Mouse (Mus musculus): ENCODE data around the gene Cnp. TPM values are rescaled to one million over a fixed set of nuclear protein-coding genes. Genes with fewer than 3 reads are reported as not detected.
"Not testable (repeated sequence)": the region's sequence is repeated elsewhere in the genome, so short reads cannot be mapped to it uniquely, and the experiment has no call there.

Cnp gene
- 14.2 and 15.1 TPM in 2 replicates for polyA plus RNA-seq (2015; fragmentation: Nextera tagmentation; extraction: Ambion mirVana)

DNA sequence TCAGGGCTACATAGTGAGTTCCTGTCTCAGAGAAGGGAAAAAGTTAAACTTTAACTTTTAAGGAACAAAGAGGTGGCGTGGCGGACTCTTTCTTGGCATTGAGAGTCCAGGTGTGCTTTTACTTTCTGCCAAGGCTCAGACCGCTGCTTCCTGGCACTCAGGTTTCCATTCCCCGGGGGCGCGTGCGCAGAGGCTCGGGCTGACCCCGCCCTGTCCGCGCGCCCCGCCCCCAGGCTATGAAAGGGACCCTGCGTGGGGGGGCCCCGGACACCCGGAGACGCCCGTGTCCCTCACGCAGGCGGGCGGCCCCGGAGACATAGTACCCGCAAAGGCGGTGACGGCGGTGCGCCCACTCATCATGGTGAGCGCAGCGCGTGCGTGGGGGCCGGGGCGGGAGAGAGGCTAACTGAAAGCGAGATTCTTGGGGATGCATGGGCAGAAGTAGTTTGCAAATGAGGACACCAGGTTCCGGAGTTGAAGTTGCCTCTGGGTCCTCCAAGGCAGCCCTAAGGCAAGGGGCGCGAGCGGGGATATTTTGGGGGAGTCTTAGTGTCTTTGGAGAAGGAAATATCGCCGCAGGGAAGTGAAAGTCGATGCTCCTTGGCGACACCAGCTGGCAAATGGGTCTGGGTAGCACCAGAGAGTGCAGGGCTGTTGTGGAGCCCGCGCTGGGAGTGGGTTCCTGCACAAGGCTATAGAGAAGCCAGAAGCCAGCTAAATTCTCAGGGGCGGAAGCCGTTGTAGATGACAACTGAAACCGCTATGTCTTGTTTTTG, at the start of gene Cnp:
TSS of gene Cnp (plus strand) at position 197 of the 776 bp plus-strand sequence.
- H3K9ac ChIP-seq: peak within 1 kb of the TSS; percentile 45
- no peaks in the 10 kb centered on the region for H3K9me3 ChIP-seq (replicated peaks)
- peak within 1 kb of the TSS; percentile 42; the same call in 1 of the 2 replicates for H3K27ac ChIP-seq (replicated peaks)
- peak within 1 kb of the TSS; percentile 80 for H3K4me2 ChIP-seq
- peaks cover 11% of the 10 kb centered on the region; the same call in 1 of the 2 replicates for H3K36me3 ChIP-seq (replicated peaks)
- peaks cover 34% of the 10 kb centered on the region for H3K4me1 ChIP-seq (replicated peaks)
- peak; percentile 57 for ATAC-seq (ENCODE audit: insufficient read depth)
- H3K4me3 ChIP-seq (replicated peaks): peak within 1 kb of the TSS; percentile 68
- peaks cover 16% of the 10 kb centered on the region for H3K27me3 ChIP-seq
- 1% methylated on average over 47 of the region's 47 CpGs for WGBS (ENCODE audit: insufficient replicate concordance)

DNA sequence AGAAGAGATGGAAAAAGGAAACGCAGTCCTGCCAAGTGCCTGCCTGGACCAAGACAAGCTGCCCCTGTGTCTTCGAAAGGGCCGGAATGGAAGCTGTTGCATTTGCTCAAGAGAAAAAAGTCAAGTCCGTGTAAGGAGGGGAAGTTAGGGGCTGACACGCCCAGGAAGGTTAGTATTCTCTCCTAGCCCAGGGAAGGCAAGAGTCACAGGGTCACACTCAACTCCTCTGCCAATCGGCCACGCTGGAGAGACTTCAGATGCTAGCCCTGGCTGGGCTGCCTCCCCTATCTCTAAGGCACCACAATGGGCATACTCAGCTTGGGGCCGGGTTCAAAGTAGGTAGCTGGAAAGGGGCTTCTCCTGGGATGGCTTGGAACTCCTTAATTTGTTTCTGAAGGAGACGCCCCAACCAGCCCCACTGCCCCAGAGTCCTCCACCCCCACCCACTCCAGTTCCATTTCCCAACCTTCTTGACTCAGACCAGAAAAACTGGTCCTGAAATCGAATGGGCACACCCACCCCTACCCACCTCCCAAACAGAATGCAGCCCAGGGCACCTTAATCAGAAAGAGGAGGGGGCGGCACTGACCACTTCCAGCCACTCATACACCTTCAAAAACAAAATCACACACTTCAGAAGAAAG, 49.6 kb upstream of the Cnp start:
- Histone ChIP-seq H3K27ac (replicated peaks) (peak overlapping the region; percentile 48), H3K9ac (no peak overlapping the region), H3K9me3 (replicated peaks) (no peaks in the 10 kb centered on the region)

DNA sequence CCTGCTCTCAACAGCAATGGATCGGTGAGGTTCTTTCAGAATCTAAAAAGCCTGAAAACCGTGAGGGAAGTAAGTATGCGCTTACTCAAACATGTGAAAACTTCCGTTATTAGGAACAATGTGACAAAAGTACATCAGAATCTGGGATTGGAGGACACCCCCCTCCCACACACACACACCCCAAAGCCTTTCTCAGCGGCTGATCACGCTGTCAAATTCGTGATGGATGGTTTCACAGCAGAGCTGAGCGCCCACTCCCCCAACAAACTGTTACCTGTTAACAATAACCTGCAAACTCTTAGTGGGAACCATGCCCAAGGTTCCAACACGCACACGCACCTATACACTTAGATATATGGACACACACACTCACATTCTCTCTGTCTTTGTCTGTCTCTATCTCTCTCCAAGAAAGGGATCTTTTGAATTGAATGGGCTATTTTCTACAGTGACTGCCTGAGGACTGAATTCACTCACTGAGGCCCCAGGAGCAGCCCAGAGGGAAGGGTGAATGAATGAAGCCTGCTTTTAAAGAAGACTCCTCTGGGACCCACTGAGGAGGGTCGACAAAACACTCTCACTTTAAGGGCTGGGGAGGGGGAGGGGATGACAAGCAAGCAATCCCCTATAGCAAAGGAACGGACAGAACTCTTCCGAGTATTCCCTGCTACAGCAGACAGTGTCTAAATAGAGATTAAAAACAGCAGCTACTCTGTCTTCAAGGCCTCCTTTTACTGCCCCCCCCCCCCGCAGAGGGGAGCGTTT, 48.5 kb upstream of the Cnp start:
- Histone ChIP-seq H3K27ac (replicated peaks) (no peak overlapping the region), H3K36me3 (replicated peaks) (peaks cover 33% of the 10 kb centered on the region), H3K4me2 (peak overlapping the region; percentile 93), H3K27me3 (no peaks in the 10 kb centered on the region), H3K9me3 (replicated peaks) (no peaks in the 10 kb centered on the region), H3K4me1 (replicated peaks) (peaks cover 50% of the 10 kb centered on the region), H3K4me3 (replicated peaks) (peak overlapping the region; percentile 83), H3K9ac (peak overlapping the region; percentile 82)
- 35% methylated on average over 15 of the region's 15 CpGs for WGBS (ENCODE audit: insufficient replicate concordance)
- ATAC-seq (ENCODE audit: insufficient read depth): no peak

More for the DNA sequence above, 49.6 kb upstream of the Cnp start:
- H3K27me3 ChIP-seq: no peaks in the 10 kb centered on the region
- H3K4me2 ChIP-seq: peak overlapping the region; percentile 93
- peaks cover 47% of the 10 kb centered on the region for H3K4me1 ChIP-seq (replicated peaks)
- WGBS (ENCODE audit: insufficient replicate concordance): 49% methylated on average over 11 of the region's 11 CpGs
- no peak for ATAC-seq (ENCODE audit: insufficient read depth)
- H3K36me3 ChIP-seq (replicated peaks): peaks cover 45% of the 10 kb centered on the region
- H3K4me3 ChIP-seq (replicated peaks): no peak overlapping the region

DNA sequence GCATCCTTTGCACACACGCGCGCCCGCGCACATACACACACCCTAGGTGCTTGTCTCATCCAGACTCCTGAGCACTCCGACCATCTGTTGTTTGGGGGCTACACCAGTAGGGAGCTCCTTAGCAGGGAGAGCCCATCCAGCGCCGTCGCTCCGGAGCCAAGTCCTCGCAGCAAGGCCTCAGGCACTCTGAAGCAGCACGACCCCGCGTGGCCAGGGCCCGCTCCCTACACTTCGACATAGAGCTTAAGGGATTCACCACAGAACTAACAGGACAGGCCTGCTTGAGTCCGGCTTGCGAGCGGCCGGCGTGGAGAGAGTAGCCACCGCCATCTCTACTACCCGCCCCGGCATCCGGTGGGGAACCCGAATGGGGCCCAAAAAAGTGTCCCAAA, 47.6 kb upstream of the Cnp start:
- peak overlapping the region; percentile 93 for H3K4me2 ChIP-seq
- H3K27me3 ChIP-seq: no peaks in the 10 kb centered on the region
- peaks cover 49% of the 10 kb centered on the region for H3K4me1 ChIP-seq (replicated peaks)
- H3K27ac ChIP-seq (replicated peaks): peak overlapping the region; percentile 77
- H3K9me3 ChIP-seq (replicated peaks): no peaks in the 10 kb centered on the region
- ATAC-seq (ENCODE audit: insufficient read depth): peak; percentile 2
- WGBS (ENCODE audit: insufficient replicate concordance): under 1% methylated on average over 26 of the region's 26 CpGs
- H3K4me3 ChIP-seq (replicated peaks): peak overlapping the region; percentile 83
- peak overlapping the region; percentile 82 for H3K9ac ChIP-seq
- H3K36me3 ChIP-seq (replicated peaks): peaks cover 25% of the 10 kb centered on the region

DNA sequence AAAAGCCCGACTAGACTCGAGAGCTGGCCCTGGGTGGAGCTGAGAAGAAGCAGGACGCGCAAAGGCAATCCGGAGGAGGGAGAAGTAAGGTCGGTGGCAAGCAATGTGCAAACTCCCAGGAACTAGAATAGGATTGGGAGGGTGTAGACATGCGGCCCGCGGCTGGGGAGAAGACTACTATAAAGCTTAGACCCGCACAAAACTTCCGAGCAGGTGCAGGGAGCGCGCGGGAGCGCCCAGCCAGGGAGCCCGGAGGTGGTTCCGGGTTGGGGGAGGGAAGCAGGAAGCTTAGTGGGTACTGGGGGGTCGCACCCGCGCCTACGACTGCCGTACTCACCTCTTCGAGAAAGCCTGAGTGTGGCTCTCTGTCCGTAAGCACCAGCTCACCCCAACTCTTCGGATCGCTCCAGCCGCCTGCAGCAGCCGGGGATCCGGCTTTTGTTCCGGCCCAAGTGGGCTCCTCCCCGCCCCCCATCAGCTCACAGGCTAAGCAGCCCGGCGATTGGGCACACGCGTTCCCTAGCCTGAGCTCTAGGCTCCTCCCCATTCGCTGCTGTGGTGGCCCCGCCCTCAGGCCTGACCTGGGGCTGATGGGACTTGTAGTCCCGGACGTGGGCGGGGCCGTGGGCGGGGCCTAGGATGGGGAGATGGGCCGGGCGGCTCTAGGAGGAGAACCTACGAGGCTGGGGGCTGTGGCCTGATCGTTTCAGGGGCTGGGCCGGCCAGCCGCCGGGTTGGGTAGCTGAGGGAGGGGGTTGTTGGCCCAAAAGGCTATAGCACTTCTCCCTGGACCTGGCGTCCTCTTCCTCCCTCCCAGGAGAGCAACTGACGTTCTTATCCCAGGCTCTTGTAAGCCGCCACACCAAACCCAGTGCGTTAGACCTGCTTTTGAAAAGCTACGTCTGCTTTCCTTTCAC, 47.0 kb upstream of the Cnp start, which contains the start of gene Acly:
TSS of gene Acly (minus strand) at position 543 of the 917 bp plus-strand sequence.
- Histone ChIP-seq H3K27ac (replicated peaks) (peak within 1 kb of the TSS; percentile 80), H3K36me3 (replicated peaks) (peaks cover 19% of the 10 kb centered on the region), H3K9me3 (replicated peaks) (no peaks in the 10 kb centered on the region), H3K4me2 (peak within 1 kb of the TSS; percentile 93), H3K4me3 (replicated peaks) (peak within 1 kb of the TSS; percentile 83), H3K9ac (peak within 1 kb of the TSS; percentile 82), H3K4me1 (replicated peaks) (peaks cover 47% of the 10 kb centered on the region), H3K27me3 (no peaks in the 10 kb centered on the region)
- peak; percentile 95 for ATAC-seq (ENCODE audit: insufficient read depth)
- WGBS (ENCODE audit: insufficient replicate concordance): under 1% methylated on average over 54 of the region's 54 CpGs

DNA sequence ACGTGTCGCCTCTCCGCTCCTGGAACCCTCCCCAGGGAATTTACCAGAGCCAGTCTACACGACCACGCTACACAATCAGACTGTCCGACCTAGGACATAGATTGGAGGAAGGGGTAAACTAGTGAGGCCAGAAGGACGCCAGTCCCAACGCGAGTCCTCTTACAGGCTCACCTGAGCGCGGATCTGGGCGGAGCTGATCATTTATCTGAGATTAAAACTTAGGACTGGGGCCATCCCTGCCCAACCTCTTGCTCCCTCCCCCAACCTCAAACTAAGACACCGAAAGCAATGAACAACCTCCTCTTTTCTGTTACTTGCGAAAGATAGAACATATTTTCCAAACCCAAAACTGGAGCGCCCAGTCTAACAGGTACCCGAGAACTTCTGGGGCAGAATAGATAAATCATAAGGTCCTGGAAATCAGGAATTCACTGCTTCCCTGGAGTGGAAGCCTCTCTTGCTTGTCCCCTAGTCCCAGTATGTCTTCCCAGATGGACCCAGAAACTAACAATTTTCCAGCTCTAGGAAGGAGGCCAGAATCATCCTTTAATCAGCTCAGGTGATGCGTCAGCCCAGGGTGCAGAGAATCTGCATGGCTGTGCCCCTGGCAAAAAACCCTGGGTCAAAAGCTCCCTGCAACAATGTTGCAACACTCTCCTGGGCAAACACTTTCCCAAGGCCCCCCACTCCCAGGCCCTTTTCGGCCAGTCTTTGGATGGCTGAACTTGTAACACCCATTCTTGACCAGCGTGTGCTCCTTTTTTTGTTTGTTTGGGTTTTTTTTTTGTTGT, 46.1 kb upstream of the Cnp start:
- Histone ChIP-seq H3K4me3 (replicated peaks) (peak overlapping the region; percentile 83), H3K27ac (replicated peaks) (peak overlapping the region; percentile 80), H3K4me2 (peak overlapping the region; percentile 93), H3K9ac (peak overlapping the region; percentile 54), H3K4me1 (replicated peaks) (peaks cover 47% of the 10 kb centered on the region), H3K27me3 (no peaks in the 10 kb centered on the region), H3K9me3 (replicated peaks) (no peaks in the 10 kb centered on the region), H3K36me3 (replicated peaks) (peaks cover 10% of the 10 kb centered on the region)
- 23% methylated on average over 19 of the region's 19 CpGs for WGBS (ENCODE audit: insufficient replicate concordance)
- peak; percentile 8 for ATAC-seq (ENCODE audit: insufficient read depth)

DNA sequence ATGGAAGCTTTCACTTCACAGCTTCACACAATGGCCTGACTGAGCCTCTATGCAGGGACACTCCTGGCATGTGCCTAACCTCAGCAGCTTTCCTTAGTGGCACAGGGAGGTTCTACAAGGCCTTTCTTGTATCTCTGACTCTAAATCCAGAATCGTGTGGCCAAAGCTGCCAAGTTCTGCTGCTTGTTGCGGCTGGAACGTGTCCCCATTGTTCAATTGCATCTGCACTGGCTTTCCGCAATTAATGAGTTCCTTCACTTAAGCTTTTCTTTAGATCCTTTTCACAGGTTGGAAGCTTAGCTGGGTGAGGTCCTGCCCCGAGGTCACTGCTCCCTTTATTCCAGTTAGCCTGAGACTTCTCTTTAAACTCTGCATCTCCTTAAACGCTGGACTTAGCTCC, 40.8 kb upstream of the Cnp start:
- 0 out of 2 replicates have a peak, but pooled peaks cover 6% of the 10 kb centered on the region for H3K4me1 ChIP-seq (replicated peaks)
- no peak overlapping the region for H3K4me3 ChIP-seq (replicated peaks)
- H3K4me2 ChIP-seq: no peak overlapping the region
- no peaks in the 10 kb centered on the region for H3K36me3 ChIP-seq (replicated peaks)
- H3K27ac ChIP-seq (replicated peaks): no peak overlapping the region
- H3K9ac ChIP-seq: no peak overlapping the region
- 76% methylated on average over 6 of the region's 6 CpGs for WGBS (ENCODE audit: insufficient replicate concordance)
- no peaks in the 10 kb centered on the region for H3K27me3 ChIP-seq
- no peak for ATAC-seq (ENCODE audit: insufficient read depth)
- H3K9me3 ChIP-seq (replicated peaks): no peaks in the 10 kb centered on the region

DNA sequence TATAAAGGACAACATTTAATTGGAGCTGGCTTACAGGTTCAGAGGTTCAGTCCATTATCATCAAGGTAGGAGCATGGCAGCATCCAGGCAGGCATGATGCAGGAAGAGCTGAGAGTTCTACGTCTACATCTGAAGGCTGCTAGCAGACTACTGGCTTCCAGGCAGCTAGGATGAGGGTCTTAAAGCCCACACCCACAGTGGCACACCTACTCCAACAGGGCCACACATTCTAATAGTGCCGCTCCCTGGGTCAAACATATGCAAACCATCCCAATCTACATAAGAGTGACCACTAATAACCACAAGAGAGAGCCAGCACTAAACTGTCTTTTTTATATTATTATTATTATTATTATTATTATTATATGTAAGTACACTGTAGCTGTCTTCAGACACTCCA, 40.3 kb upstream of the Cnp start:
- not testable (repeated sequence) for ATAC-seq (ENCODE audit: insufficient read depth); H3K36me3 ChIP-seq (replicated peaks); H3K27me3 ChIP-seq; H3K4me1 ChIP-seq (replicated peaks); H3K9me3 ChIP-seq (replicated peaks); H3K4me3 ChIP-seq (replicated peaks); H3K9ac ChIP-seq; H3K4me2 ChIP-seq; H3K27ac ChIP-seq (replicated peaks)
- 67% methylated on average over 2 of the region's 2 CpGs for WGBS (ENCODE audit: insufficient replicate concordance)

DNA sequence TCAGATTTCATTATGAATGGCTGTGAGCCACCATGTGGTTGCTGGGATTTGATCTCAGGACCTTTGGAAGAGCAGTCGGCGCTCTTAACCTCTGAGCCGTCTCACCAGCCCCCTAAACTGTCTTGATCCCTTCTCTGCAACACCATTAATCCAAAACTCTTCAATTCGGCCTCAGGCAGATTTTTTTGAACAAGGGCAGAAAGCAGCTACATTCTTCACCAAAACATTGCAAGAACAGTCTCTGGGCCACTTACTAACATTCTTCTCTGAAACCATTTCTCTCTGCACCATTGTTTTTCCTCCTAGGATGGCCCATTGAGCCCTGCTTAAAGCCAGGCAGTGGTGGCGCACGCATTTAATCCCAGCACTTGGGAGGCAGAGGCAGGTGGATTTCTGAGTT, 39.9 kb upstream of the Cnp start:
- whole genome bisulfite sequencing (ENCODE audit: insufficient replicate concordance): 74% methylated on average over 6 of the region's 6 CpGs
- H3K9ac ChIP-seq; ATAC-seq (ENCODE audit: insufficient read depth); H3K9me3 ChIP-seq (replicated peaks); H3K4me2 ChIP-seq; H3K27me3 ChIP-seq; H3K4me3 ChIP-seq (replicated peaks); H3K27ac ChIP-seq (replicated peaks); H3K4me1 ChIP-seq (replicated peaks); H3K36me3 ChIP-seq (replicated peaks): not testable (repeated sequence)

DNA sequence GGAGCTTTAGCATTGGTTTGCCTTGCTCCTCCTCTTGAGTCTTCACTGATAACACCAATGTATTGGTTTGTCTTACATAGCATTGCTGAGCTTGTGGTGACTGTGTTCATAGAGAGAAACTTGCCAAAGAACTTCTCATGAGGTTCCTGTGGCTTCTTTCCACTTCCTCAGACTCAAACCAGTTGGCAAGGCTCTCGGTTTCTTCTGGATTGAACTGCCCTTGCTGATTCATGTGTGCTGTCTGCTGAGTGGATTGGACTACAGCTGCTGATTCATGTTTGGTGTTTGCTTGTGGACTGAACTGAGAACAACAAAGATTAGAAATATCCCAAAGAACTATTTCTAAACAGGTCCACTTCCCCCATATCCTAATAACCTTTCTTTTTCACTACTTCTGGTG, 38.7 kb upstream of the Cnp start:
- H3K27ac ChIP-seq (replicated peaks): no peak overlapping the region
- 42% methylated on average over 1 of the region's 1 CpGs for WGBS (ENCODE audit: insufficient replicate concordance)
- H3K9me3 ChIP-seq (replicated peaks): no peaks in the 10 kb centered on the region
- no peak for ATAC-seq (ENCODE audit: insufficient read depth)
- H3K4me3 ChIP-seq (replicated peaks): no peak overlapping the region
- H3K27me3 ChIP-seq: no peaks in the 10 kb centered on the region
- no peak overlapping the region for H3K4me2 ChIP-seq
- 0 out of 2 replicates have a peak, but pooled peaks cover 3% of the 10 kb centered on the region for H3K4me1 ChIP-seq (replicated peaks)
- H3K36me3 ChIP-seq (replicated peaks): no peaks in the 10 kb centered on the region
- H3K9ac ChIP-seq: no peak overlapping the region
